Mouse (Mus musculus) liver, embryonic 12.5 days (tissue): ENCODE measurements around the gene Nedd9. TPM values are rescaled to one million over a fixed set of nuclear protein-coding genes. Genes with fewer than 3 reads are reported as not detected.
"Not testable (repeated sequence)": the region's sequence is repeated elsewhere in the genome, so short reads cannot be mapped to it uniquely, and the experiment has no call there.

ENCODE experiments used
- ATAC-seq: fragments of 200-750 bp; cut with Nextera tagmentation; 2 replicates; pipeline ENCODE4 v1.8.0; 2017; ENCODE audit warnings: moderate number of reproducible peaks, mild to moderate bottlenecking, moderate library complexity
- H3K27ac ChIP-seq: fragments of 300-500 bp; sonication (generic); 2 replicates; pipeline ENCODE4 v1.5.1; 2016; ENCODE audit warnings: mild to moderate bottlenecking
- H3K27me3 ChIP-seq: fragments of 300-500 bp; sonication (generic); replicated peaks from 2 replicates; pipeline ENCODE4 v1.6.1; 2016; ENCODE audit warnings: mild to moderate bottlenecking, moderate library complexity
- H3K36me3 ChIP-seq: fragments of 300-500 bp; sonication (generic); 2 replicates; pipeline ENCODE4 v1.6.1; 2016; ENCODE audit warnings: mild to moderate bottlenecking, moderate library complexity
- H3K4me1 ChIP-seq: fragments of 300-500 bp; sonication (generic); 2 replicates; pipeline ENCODE4 v1.6.1; 2016
- H3K4me2 ChIP-seq: fragments of 300-500 bp; sonication (generic); 2 replicates; pipeline ENCODE4 v1.6.1; 2016; ENCODE audit warnings: mild to moderate bottlenecking, moderate library complexity
- H3K4me3 ChIP-seq: fragments of 300-500 bp; sonication (generic); 2 replicates; pipeline ENCODE4 v1.5.1; 2016; ENCODE audit warnings: mild to moderate bottlenecking, moderate library complexity
- H3K9ac ChIP-seq: fragments of 300-500 bp; sonication (generic); 2 replicates; pipeline ENCODE4 v1.6.1; 2016; ENCODE audit warnings: mild to moderate bottlenecking, moderate library complexity
- H3K9me3 ChIP-seq: fragments of 300-500 bp; sonication (generic); replicated peaks from 2 replicates; pipeline ENCODE4 v1.6.1; 2016; ENCODE audit warnings: mild to moderate bottlenecking, moderate library complexity
- WGBS: fragments of 180-500 bp; shearing (Covaris S2); methylation state at CpG from one replicate; pipeline ENCODE4 v1.1.7; 2016; ENCODE audit not compliant: insufficient replicate concordance; 5-methylcytosine and 5-hydroxymethylcytosine counted together
- polyA plus RNA-seq: library from polyadenylated mRNA; unstranded; fragments of >200 nt; fragmentation: Nextera tagmentation; extraction: Ambion mirVana; gene quantifications from 2 replicates; pipeline ENCODE4 v1.2.1, GENCODE M21; 2016

The Nedd9 gene
- polyA plus RNA-seq, 1 experiment from 2014 or later = 2.5 TPM

DNA sequence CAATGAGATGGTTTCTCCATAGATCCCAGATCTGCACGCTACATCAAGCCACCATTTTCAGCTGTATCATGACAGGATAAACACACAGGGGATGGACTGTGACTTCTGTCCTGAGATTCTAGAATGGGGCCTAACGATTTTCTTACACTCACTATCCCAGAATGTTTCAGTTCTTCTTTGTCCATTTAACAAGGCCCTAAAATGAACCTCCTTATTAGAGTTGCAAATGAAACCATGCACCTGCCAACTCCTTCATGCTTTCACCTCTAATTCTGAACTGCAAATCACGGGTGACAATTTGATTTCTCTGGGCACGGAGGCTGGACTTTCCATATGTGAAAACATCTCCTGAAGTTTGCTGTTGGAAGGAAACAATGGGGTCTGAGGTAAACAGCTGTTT, 111.1 kb downstream of the Nedd9 start:
- Histone ChIP-seq H3K4me3 (no peak overlapping the region), H3K9ac (no peak overlapping the region), H3K4me2 (no peak overlapping the region), H3K4me1 (no peaks in the 10 kb centered on the region), H3K27me3 (no peaks in the 10 kb centered on the region), H3K36me3 (no peaks in the 10 kb centered on the region), H3K27ac (no peak overlapping the region), H3K9me3 (no peaks in the 10 kb centered on the region)
- 59% methylated on average over 4 of the region's 4 CpGs for WGBS
- ATAC-seq = no peak

GRCm38 (mm10) chr13:41375696-41376095, 111.5 kb downstream of the Nedd9 start:
- Histone ChIP-seq H3K4me1 (no peaks in the 10 kb centered on the region), H3K9ac (no peak overlapping the region), H3K36me3 (no peaks in the 10 kb centered on the region), H3K27me3 (no peaks in the 10 kb centered on the region), H3K4me2 (no peak overlapping the region), H3K27ac (no peak overlapping the region), H3K4me3 (no peak overlapping the region), H3K9me3 (no peaks in the 10 kb centered on the region)
- WGBS = 73% methylated on average over 6 of the region's 6 CpGs
- ATAC-seq = no peak

GRCm38 (mm10) chr13:41374886-41375285, 112.3 kb downstream of the Nedd9 start:
- no peaks in the 10 kb centered on the region for H3K4me1 ChIP-seq
- 50% methylated on average over 1 of the region's 1 CpGs for WGBS
- H3K27ac ChIP-seq = no peak overlapping the region
- no peak overlapping the region for H3K9ac ChIP-seq
- no peaks in the 10 kb centered on the region for H3K9me3 ChIP-seq
- no peaks in the 10 kb centered on the region for H3K36me3 ChIP-seq
- no peak overlapping the region for H3K4me3 ChIP-seq
- H3K27me3 ChIP-seq = no peaks in the 10 kb centered on the region
- ATAC-seq = no peak
- H3K4me2 ChIP-seq = no peak overlapping the region

DNA sequence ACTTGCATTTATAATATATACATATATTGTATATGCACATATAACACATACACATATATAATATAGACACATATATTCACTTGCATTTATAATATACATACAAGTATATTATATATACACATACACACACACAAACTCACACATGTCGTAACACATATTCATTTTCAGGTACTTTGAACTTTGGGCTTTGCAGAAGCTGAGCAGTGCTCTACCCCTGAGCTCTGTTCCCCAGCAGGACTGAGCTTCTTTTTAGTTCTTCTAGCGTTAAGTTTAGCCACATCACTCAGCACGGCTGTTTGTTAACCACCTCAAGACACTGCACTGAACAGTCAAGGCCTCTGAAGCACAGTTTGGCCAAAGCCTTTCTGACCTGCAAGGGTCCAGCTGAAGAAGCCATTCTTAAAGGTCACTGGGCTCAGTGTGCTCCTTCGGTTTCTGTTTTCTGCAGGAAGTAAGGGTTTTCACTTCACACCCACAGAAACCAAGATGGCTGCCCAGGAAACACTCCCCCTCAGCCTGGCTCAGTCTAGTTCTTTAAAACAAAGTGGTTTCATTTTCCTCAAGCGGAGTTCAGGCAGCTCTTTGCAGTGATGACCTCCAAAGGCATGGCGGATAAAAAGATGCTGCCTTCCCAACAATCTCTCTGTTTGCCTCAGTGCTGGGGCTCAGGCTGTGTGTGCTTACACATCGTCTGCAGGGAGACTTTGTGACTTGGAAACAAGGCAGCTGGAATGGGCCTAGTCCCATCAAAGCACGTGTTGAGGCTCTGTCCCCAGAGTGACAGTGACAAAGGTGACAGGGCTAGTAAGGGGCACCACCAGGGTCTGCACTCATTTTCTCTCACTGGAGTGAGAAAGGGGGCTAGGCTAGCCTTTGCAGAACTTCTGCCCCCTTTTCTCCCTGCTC, 114.4 kb downstream of the Nedd9 start:
- H3K4me1 ChIP-seq = no peaks in the 10 kb centered on the region
- no peaks in the 10 kb centered on the region for H3K27me3 ChIP-seq
- H3K36me3 ChIP-seq = no peaks in the 10 kb centered on the region
- H3K4me2 ChIP-seq = no peak overlapping the region
- no peaks in the 10 kb centered on the region for H3K9me3 ChIP-seq
- no peak overlapping the region for H3K4me3 ChIP-seq
- H3K9ac ChIP-seq = no peak overlapping the region
- 56% methylated on average over 8 of the region's 8 CpGs for WGBS
- ATAC-seq = no peak
- H3K27ac ChIP-seq = no peak overlapping the region

DNA sequence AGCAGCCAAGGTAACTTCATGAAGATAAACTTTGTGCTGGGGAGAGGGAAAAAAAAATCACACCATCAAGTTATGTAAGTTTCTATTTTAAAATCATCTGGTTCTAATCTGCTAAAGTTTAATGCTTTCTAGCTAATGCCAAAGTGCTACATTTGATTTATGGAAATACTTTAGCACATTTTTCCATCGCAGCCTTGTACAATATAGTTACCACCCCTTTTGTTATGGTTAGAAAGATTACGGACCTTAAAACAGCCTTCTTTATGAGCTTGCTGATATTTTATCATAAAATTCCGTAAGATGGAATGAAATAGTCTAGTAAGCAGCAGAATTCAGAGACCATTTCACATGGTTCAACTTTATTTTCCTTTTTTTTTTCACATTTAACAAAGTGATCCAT, 115.6 kb downstream of the Nedd9 start:
- 72% methylated on average over 3 of the region's 3 CpGs for WGBS
- no peaks in the 10 kb centered on the region for H3K4me1 ChIP-seq
- H3K4me3 ChIP-seq = no peak overlapping the region
- H3K4me2 ChIP-seq = no peak overlapping the region
- H3K9ac ChIP-seq = no peak overlapping the region
- no peak overlapping the region for H3K27ac ChIP-seq
- H3K27me3 ChIP-seq = no peaks in the 10 kb centered on the region
- H3K36me3 ChIP-seq = no peaks in the 10 kb centered on the region
- ATAC-seq = no peak
- no peaks in the 10 kb centered on the region for H3K9me3 ChIP-seq

DNA sequence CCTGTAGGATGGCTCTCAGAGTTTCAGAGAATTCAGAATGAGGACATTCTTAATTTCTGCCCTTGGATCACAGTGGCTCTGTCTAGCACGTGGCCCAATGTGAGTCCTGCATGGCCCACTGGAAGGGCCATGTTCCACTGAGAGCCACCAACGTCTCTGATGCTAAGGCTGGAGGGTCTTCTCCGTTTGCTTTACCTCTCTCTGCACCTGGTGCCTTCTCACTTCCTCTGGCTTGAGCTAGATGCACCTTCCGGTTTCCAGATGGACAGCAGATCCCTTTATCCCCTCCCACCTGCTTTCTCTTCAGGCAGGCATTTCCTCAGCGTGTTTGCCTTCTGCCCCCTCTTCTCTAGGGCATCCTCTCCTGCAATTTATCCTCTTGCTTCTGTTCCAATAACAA, 118.5 kb downstream of the Nedd9 start:
- H3K27me3 ChIP-seq = no peaks in the 10 kb centered on the region
- no peak overlapping the region for H3K4me2 ChIP-seq
- no peak for ATAC-seq
- no peak overlapping the region for H3K4me3 ChIP-seq
- no peaks in the 10 kb centered on the region for H3K4me1 ChIP-seq
- no peaks in the 10 kb centered on the region for H3K9me3 ChIP-seq
- 61% methylated on average over 5 of the region's 5 CpGs for WGBS
- H3K27ac ChIP-seq = no peak overlapping the region
- no peak overlapping the region for H3K9ac ChIP-seq
- H3K36me3 ChIP-seq = no peaks in the 10 kb centered on the region

DNA sequence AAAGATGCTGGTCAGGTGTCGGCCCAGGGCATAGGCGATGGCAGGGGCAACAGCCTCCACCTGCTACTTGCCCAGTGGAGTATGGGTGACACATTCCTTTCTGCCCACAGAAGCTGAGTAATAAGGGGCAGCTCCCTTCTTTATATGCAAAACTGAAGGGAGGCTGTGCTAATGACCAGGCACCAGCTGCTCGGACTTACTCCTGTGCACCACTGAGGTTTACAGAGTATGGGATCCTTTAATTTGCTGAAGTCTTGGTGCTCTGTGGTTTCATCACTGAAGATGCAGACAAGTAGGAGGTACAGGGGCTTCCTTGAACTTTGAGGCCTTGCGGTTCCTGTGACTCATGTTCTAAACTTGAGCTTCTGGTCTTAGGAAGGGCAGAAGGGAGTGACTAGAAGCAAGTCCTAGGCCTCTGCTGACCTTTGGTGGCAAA, 120.0 kb downstream of the Nedd9 start:
- ATAC-seq = no peak
- H3K4me3 ChIP-seq = no peak overlapping the region

GRCm38 (mm10) chr13:41366609-41367008, 120.6 kb downstream of the Nedd9 start:
- not testable (repeated sequence) for H3K27ac ChIP-seq, ATAC-seq, H3K4me2 ChIP-seq, H3K4me3 ChIP-seq, H3K4me1 ChIP-seq, H3K9me3 ChIP-seq, H3K36me3 ChIP-seq, H3K9ac ChIP-seq, H3K27me3 ChIP-seq
- WGBS = 36% methylated on average over 1 of the region's 1 CpGs

More for the DNA sequence above, 120.0 kb downstream of the Nedd9 start:
- Histone ChIP-seq H3K9me3 (no peaks in the 10 kb centered on the region), H3K36me3 (no peaks in the 10 kb centered on the region), H3K4me2 (no peak overlapping the region), H3K27me3 (no peaks in the 10 kb centered on the region), H3K27ac (no peak overlapping the region), H3K4me1 (no peaks in the 10 kb centered on the region), H3K9ac (no peak overlapping the region)
- 80% methylated on average over 4 of the region's 4 CpGs for WGBS

- Histone ChIP-seq H3K27me3 (peaks cover 24% of the 10 kb centered on the region), H3K36me3 (no peaks in the 10 kb centered on the region)
- WGBS = 81% methylated on average over 9 of the region's 9 CpGs
Observed at GRCm38 (mm10) chr13:41364273-41364672, 122.9 kb downstream of the Nedd9 start.

DNA sequence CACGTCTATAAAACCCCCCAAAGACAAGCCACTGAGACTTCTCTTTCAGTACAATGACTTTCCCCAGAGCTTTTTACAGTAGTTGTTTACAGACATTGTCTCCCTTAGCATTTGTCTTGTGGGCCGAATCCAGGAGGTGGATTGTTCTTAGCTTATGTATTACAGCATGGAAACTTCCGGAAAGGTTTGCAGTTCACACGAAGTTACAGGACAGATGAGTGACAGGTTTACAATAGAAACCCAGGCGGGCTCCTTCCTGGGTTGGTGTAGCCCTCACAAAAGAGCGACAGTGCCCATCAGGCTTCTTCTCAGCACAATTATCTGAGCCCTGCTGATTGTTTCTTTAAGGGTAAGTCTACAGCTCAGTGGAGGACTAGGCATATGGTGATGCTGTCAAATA, 124.3 kb downstream of the Nedd9 start:
- Histone ChIP-seq H3K27me3 (peaks cover 35% of the 10 kb centered on the region), H3K9ac (no peak overlapping the region), H3K9me3 (no peaks in the 10 kb centered on the region), H3K27ac (no peak overlapping the region), H3K4me2 (no peak overlapping the region), H3K4me1 (peaks cover 13% of the 10 kb centered on the region), H3K4me3 (no peak overlapping the region), H3K36me3 (no peaks in the 10 kb centered on the region)
- WGBS = 61% methylated on average over 6 of the region's 6 CpGs
- no peak for ATAC-seq

More at GRCm38 (mm10) chr13:41364273-41364672, 122.9 kb downstream of the Nedd9 start:
- Histone ChIP-seq H3K9me3 (no peaks in the 10 kb centered on the region), H3K4me1 (peaks cover 4% of the 10 kb centered on the region), H3K4me2 (no peak overlapping the region), H3K27ac (no peak overlapping the region), H3K9ac (no peak overlapping the region), H3K4me3 (no peak overlapping the region)
- no peak for ATAC-seq

DNA sequence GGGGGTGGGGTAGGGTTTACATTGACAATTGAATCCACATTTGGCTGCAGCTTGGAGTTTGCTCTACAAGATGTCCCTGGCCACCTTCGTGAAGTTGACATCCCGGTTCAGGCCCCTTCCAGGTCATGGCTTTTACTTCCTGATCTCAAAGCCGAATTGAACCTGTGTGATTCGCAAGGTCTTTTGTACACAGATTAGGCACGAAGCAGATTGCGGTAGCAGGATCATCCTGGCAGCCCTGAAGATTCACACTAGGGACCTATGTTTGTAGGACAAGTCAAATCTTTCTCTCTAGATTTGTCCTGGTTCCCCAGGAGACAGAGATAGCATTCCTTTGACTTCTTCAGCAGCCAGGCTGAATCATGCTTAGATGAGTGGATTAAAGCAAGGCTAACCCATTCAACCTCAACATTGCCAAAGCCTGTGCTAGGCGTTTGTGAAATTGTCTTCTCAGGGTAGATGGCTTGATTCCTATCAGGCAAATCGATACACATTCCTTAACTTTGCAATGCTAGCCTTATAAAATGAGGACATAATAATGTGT, 126.8 kb downstream of the Nedd9 start:
- Histone ChIP-seq H3K27ac (no peak overlapping the region), H3K4me2 (peak overlapping the region; percentile 79; the same call in 1 of the 2 replicates), H3K36me3 (no peaks in the 10 kb centered on the region), H3K4me1 (peaks cover 18% of the 10 kb centered on the region), H3K9ac (no peak overlapping the region), H3K9me3 (no peaks in the 10 kb centered on the region), H3K4me3 (no peak overlapping the region), H3K27me3 (peaks cover 48% of the 10 kb centered on the region)
- WGBS = 36% methylated on average over 8 of the region's 8 CpGs
- ATAC-seq = no peak

- no peak for ATAC-seq
- H3K9ac ChIP-seq = peak overlapping the region; percentile 55
- peaks cover 48% of the 10 kb centered on the region for H3K27me3 ChIP-seq
- H3K4me3 ChIP-seq = peak overlapping the region; percentile 58
- no peaks in the 10 kb centered on the region for H3K9me3 ChIP-seq
- H3K27ac ChIP-seq = no peak overlapping the region
- peak overlapping the region; percentile 79 for H3K4me2 ChIP-seq
- WGBS = 7% methylated on average over 16 of the region's 16 CpGs
- H3K4me1 ChIP-seq = peaks cover 18% of the 10 kb centered on the region
- no peaks in the 10 kb centered on the region for H3K36me3 ChIP-seq
Observed at GRCm38 (mm10) chr13:41359330-41360215, 127.6 kb downstream of the Nedd9 start.
